Mouse (Mus musculus): ENCODE measurements around the gene Prelid3b.

DNA sequence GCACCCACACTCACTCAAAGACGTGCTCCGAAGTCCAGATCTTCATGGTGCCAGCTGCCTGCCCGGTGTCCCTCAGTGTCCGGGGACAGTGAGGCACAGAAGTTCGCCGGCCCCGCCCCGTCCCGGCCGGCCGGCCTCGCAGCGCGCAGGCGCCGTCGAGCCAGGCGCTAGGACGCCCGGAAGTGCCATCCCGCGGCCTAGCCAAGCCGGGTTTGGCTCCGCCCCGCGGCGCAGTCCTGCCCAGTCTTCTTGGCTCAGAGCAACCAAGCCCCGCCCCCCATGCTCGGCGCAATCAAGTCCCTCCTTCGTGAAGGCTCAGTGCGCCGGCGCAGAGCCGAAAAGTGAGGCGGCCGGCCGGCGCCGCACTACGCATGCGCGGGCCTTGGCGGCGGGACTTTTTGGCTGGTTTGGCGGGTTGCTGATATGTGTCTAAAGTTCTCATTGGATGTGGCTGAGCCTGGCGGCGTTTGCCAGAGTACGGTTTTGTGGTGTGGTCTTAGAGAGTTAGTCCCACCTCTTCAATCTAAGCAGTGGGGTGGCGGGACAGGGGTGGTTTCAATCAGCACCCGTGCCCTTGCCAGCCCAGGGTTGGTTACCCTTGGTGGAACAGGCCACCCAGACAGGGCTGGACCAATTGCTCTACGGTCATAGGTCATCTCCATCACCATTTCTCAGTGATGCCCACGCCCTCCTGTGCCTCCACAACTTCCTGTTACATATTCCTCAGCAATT is at the start of gene Prelid3b:
- TF ChIP-seq POLR2A (IDR thresholded peaks at IDR 0.05; ENCODE audit: low read depth, low read length) (no peak), CTCF (conservative IDR thresholded peaks at IDR 0.05; ENCODE audit: insufficient read depth, insufficient read length, low read depth, low read length) (no peak)
